Mouse (Mus musculus) thymus, adult 2 months (tissue): ENCODE data around the gene Cbx8.

ENCODE experiments used
- CTCF ChIP-seq: fragments of 200-500 bp; IDR thresholded peaks from 2 replicates; pipeline ENCODE4 v1.5.1; 2012; ENCODE audit warnings: mild to moderate bottlenecking, control low read depth, low read length, moderate library complexity, borderline replicate concordance; ENCODE audit not compliant: control insufficient read depth, poor library complexity, insufficient read depth; ENCODE audit errors: extremely low read depth
- POLR2A ChIP-seq: fragments of 200-500 bp; IDR thresholded peaks from 2 replicates; pipeline ENCODE4 v1.6.1; 2012; ENCODE audit warnings: mild to moderate bottlenecking, low read length, control low read depth, moderate library complexity; ENCODE audit not compliant: control insufficient read depth, poor library complexity, insufficient read depth; ENCODE audit errors: extremely low read depth

DNA sequence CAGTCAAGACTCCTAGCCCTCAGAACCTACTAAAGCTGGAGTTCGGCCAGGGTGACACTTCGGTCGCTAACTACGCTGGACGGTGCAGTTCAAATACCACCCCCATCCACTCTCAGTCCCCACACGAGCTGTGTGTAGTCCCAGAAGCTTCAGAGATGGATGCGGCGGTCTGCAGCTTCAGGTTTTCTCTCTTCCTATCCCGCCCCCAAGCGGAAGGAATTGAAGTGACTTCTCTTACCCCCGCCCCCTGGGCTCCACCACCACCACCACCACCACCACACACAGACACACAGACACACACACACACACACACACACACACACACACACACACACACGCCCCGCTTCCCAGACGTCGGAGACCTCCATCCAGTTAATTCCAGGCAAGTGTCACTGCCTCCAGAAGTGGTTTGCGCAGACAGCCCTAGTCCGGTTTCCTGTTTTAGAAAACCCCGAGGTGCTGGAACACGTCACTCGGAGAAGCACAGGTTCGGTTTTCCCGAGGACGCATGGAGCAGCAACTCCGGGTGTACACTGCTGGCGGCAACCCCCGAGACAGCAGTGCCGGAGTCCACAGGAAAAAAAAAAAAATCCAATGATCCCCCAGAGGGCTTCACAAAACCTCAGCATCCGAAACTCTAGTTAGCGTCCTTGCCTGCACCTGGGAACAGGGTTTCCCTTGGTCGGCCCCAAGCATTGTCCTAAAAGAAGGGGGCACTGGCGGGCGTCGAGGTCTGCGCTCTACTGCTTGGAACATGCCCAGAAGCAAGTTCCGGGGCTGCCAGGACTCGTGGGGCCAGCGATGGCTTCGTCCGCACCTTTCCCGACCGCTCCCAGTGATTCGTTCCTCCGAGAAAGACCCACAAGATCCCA lies 6.7 kb upstream of the Cbx8 start:
- no peak for TF ChIP-seq CTCF
- TF ChIP-seq POLR2A: no peak
